11 mouse cellular contexts compared by ENCODE assay signal in genomic region chr5:81155791-81156190, GRCm38 (mm10).
DNase-seq lines count a peak whose midpoint lies in the region; ATAC-seq lines count a peak whose summit lies in the region.
"Had no signal": no experiment of that assay in that cellular context is flagged by ENCODE, and none has a peak within 500 bp of the region (broad histone marks: within the 10 kb centered on the region; RNA-seq: fewer than 3 reads in every experiment).

No protein-coding gene starts in this region.

- ATAC-seq in forebrain, embryonic 13.5 days: peak; percentile 83
- peak; percentile 80 for ATAC-seq in midbrain, embryonic 12.5 days (ENCODE audit: low FRiP score, low read depth)

- DNase-seq in left cerebral cortex, postnatal 4 days: peak; percentile 73
- DNase-seq in left cerebral cortex, postnatal 36 days (ENCODE audit: low spot score in 2 of 2): no peak
- peak; percentile 13 to 48 for DNase-seq in cerebellum, adult 18-20 months
- no peak for DNase-seq in heart, adult 11 months
- DNase-seq in liver: no peak
- no peak for DNase-seq in heart, postnatal 25 days (ENCODE audit: low spot score)
- DNase-seq: gastrocnemius, postnatal 10 days; kidney, adult 9 months; lung, adult 18-20 months had no signal

- H3K36me3 ChIP-seq in forebrain, embryonic 13.5 days (ENCODE audit: poor library complexity, severe bottlenecking): no peaks in the 10 kb centered on the region
- no peaks in the 10 kb centered on the region for H3K36me3 ChIP-seq in midbrain, embryonic 12.5 days

- no peak overlapping the region for H3K4me3 ChIP-seq in forebrain, embryonic 13.5 days
- no peak overlapping the region for H3K4me3 ChIP-seq in midbrain, embryonic 12.5 days

- no peak overlapping the region for H3K27ac ChIP-seq in forebrain, embryonic 13.5 days
- H3K27ac ChIP-seq in midbrain, embryonic 12.5 days (replicated peaks): no peak overlapping the region

- intact Hi-C loops in left cerebral cortex, postnatal 4 days (cut with DNase I): no loop called here
- intact Hi-C loops in left cerebral cortex, postnatal 36 days (cut with DNase I): loop anchor here (5.0 kb wide), 1 partner anchor 133 kb away; the partner anchor contains the start of gene Adgrl3
- intact Hi-C loops in heart, postnatal 25 days (cut with DNase I): no loop called here

- H3K4me2 ChIP-seq in forebrain, embryonic 13.5 days: peak overlapping the region; percentile 40
- H3K4me2 ChIP-seq in midbrain, embryonic 12.5 days (replicated peaks): 0 out of 2 replicates have a peak overlapping the region, but pooled peaks have one; percentile 7

- peaks cover 17% of the 10 kb centered on the region for H3K4me1 ChIP-seq in forebrain, embryonic 13.5 days
- peaks cover 17% of the 10 kb centered on the region for H3K4me1 ChIP-seq in midbrain, embryonic 12.5 days

- H3K9ac ChIP-seq in forebrain, embryonic 13.5 days: no peak overlapping the region
- no peak overlapping the region for H3K9ac ChIP-seq in midbrain, embryonic 12.5 days (replicated peaks)

- H3K9me3 ChIP-seq in forebrain, embryonic 13.5 days (replicated peaks): no peaks in the 10 kb centered on the region
- no peaks in the 10 kb centered on the region for H3K9me3 ChIP-seq in midbrain, embryonic 12.5 days

- peaks cover 14% of the 10 kb centered on the region for H3K27me3 ChIP-seq in forebrain, embryonic 13.5 days
- H3K27me3 ChIP-seq in midbrain, embryonic 12.5 days: no peaks in the 10 kb centered on the region

- WGBS in forebrain, embryonic 13.5 days: 6% methylated on average over 12 of the region's 12 CpGs
- 42% methylated on average over 12 of the region's 12 CpGs for WGBS in midbrain, embryonic 12.5 days

Comparison
In these comparisons a context has a peak if more than half of its experiments do, and no peak if none do; other contexts are left out.
1. DNase-seq: peak in left cerebral cortex, postnatal 4 days (single experiment) and cerebellum, adult 18-20 months (2 of 2); none in left cerebral cortex, postnatal 36 days (0 of 2), heart, adult 11 months (single experiment), liver (single experiment) and heart, postnatal 25 days (single experiment).